Mouse (Mus musculus): ENCODE results near the gene Zmynd10. TPM values are rescaled to one million over a fixed set of nuclear protein-coding genes. Genes with fewer than 3 reads are reported as not detected.
"Not testable (repeated sequence)": the region's sequence is repeated elsewhere in the genome, so short reads cannot be mapped to it uniquely, and the experiment has no call there.

Gene Zmynd10
- polyA plus RNA-seq, 1 experiment: 0.68 TPM

DNA sequence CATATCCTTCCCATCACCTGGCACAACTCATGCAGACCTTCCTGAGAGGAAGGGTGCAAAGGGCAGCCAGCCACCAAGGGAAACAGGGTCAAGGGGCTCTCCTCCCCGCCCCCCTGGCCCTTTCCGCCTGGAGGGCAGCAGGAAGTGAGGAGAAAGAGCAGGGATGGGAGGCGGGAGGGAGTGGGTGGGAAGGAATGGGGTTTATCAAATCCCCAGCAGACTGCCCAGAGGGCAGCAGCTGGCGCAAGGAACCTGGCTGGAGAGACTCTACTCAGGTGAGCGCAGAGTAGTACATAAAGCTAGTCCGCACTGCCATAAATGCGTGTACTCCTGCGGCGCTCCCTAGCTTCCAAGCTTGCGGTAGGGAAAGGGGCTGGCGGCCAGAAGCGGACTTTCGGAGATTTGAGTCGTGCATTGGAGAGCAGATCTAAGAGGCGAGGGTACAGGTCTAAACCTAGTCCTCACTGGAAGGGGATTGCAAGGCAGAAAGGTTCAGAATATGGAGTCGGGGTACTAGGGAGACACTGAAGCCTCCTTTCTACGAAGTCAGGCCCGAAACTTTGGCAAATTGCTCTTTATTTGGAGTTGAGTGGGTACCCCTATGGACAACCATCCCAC is 20.7 kb downstream of the Zmynd10 start, which contains the start of gene Hyal2:
Hyal2 (plus strand) TSS at position 244 of the 618 bp plus-strand sequence.
- Histone ChIP-seq H3K4me3 (replicated peaks) (peak within 1 kb of the TSS; percentile 96), H3K4me1 (peaks cover 84% of the 10 kb centered on the region), H3K36me3 (replicated peaks; ENCODE audit: low read length) (peaks cover 51% of the 10 kb centered on the region), H3K9me3 (no peaks in the 10 kb centered on the region), H3K27me3 (replicated peaks) (no peaks in the 10 kb centered on the region)
- no peak for TF ChIP-seq FLI1 (IDR thresholded peaks at IDR 0.05; ENCODE audit: low read length)
- no peak for TF ChIP-seq GATA1 (IDR thresholded peaks at IDR 0.05; ENCODE audit: borderline replicate concordance, low read length)

DNA sequence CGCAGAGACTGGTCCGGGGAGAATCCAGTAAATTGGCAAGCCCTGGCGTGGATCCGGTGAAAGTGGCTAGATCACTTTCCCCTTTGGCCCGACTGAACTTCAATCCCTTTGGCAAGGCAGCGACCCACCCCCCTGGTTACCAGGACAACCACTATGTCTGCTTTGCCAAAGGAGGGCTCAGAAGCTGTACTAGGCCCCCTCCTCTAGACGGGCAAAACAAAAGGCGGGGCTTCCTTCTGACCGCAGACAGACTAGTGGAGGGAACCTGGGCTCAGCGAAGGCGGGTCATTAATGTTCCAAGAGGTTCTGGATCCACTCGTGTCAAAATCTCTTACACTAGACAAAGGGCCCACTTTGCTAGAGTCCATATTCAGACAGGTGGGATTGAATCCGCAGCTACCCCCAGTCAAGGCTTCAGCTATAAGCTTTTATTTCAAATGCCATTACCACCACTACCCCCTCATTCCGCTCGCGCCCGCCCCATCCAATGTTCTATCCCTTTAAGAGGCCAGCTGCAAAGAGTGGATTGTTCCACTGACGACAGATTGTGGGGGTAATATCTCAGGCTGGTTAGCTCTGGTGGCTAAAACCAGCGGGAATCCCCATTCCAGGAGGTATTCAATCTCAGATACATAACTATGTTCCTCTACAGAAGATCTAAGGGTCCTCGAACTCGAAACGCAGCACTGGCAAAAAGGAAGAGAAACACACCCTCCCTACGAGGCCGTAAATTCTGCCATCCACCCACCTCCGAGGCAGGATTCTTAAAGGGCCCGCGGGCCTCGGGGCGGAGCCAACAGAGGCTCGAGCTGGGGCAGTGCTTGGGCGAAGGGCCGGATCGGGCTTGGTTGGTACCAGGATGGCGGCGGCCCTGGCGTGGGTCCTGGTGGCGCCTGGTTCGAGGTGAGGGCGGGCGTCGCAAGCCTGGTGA is 21.5 kb downstream of the Zmynd10 start:
- H3K36me3 ChIP-seq (replicated peaks; ENCODE audit: low read length): peaks cover 57% of the 10 kb centered on the region

DNA sequence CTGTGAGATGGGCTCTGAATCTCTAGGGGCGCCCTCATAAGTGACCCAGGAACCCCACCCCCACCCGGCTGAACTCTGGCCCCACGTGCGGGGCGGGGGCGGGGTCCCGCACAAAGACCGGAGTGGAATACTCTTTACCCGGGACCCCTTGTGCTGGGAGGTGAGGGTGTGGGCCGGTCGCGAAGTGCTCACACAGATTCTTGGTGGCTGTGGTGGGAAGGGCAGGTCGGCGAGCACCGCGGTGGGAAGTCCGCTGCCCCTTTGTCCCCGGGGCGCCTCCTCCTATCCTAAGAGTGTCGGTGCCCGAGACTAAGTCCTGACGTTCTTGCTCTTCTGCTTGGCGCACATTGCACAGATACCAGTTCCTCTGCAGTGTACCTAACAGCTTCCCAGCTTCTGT is 22.2 kb downstream of the Zmynd10 start:
- Histone ChIP-seq H3K4me1 (peaks cover 76% of the 10 kb centered on the region), H3K36me3 (replicated peaks; ENCODE audit: low read length) (peaks cover 57% of the 10 kb centered on the region), H3K4me3 (replicated peaks) (peak overlapping the region; percentile 96), H3K9me3 (no peaks in the 10 kb centered on the region), H3K27me3 (replicated peaks) (no peaks in the 10 kb centered on the region)
- TF ChIP-seq FLI1 (IDR thresholded peaks at IDR 0.05; ENCODE audit: low read length) (no peak), GATA1 (IDR thresholded peaks at IDR 0.05; ENCODE audit: borderline replicate concordance, low read length) (no peak)

More for the DNA sequence above, 21.5 kb downstream of the Zmynd10 start:
- Histone ChIP-seq H3K27me3 (replicated peaks) (no peaks in the 10 kb centered on the region), H3K4me1 (peaks cover 83% of the 10 kb centered on the region), H3K9me3 (no peaks in the 10 kb centered on the region), H3K4me3 (replicated peaks) (peak overlapping the region; percentile 96)
- TF ChIP-seq FLI1 (IDR thresholded peaks at IDR 0.05; ENCODE audit: low read length) (no peak), GATA1 (IDR thresholded peaks at IDR 0.05; ENCODE audit: borderline replicate concordance, low read length) (no peak)

DNA sequence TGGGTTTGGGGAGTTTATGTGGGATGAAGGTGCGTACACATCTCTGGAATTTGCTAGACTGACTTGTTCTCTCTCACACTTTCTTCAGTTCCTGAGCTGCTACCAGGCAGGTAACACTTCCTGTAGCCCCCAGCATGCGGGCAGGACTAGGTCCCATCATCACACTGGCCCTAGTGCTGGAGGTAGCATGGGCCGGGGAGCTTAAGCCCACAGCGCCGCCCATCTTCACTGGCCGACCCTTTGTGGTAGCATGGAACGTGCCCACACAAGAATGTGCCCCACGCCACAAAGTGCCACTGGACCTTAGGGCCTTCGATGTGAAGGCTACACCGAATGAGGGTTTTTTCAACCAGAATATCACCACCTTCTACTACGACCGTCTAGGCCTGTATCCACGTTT is 22.9 kb downstream of the Zmynd10 start:
- H3K36me3 ChIP-seq (replicated peaks; ENCODE audit: low read length): peaks cover 50% of the 10 kb centered on the region
- TF ChIP-seq GATA1 (IDR thresholded peaks at IDR 0.05; ENCODE audit: borderline replicate concordance, low read length) (no peak), FLI1 (IDR thresholded peaks at IDR 0.05; ENCODE audit: low read length) (no peak)
- peak overlapping the region; percentile 96 for H3K4me3 ChIP-seq (replicated peaks)
- H3K9me3 ChIP-seq: no peaks in the 10 kb centered on the region
- H3K27me3 ChIP-seq (replicated peaks): no peaks in the 10 kb centered on the region
- H3K4me1 ChIP-seq: peaks cover 69% of the 10 kb centered on the region

DNA sequence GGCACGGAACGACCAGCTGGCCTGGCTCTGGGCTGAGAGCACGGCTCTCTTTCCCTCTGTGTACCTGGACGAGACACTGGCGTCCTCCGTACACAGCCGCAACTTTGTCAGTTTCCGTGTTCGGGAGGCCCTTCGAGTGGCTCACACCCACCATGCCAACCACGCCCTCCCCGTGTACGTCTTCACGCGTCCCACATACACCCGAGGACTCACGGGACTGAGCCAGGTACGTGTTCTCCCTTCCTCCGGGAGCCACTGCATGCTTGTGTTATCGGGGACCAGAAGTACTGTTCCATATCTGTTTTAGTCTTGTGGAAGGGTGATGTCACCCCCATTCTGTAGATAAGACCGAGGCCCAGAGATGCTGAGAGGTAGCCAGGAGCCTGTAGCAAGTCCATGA is 23.7 kb downstream of the Zmynd10 start:
- H3K36me3 ChIP-seq (replicated peaks; ENCODE audit: low read length): peaks cover 44% of the 10 kb centered on the region
- H3K4me3 ChIP-seq (replicated peaks): no peak overlapping the region
- H3K4me1 ChIP-seq: peaks cover 66% of the 10 kb centered on the region
- H3K9me3 ChIP-seq: no peaks in the 10 kb centered on the region
- no peak for TF ChIP-seq FLI1 (IDR thresholded peaks at IDR 0.05; ENCODE audit: low read length)
- no peak for TF ChIP-seq GATA1 (IDR thresholded peaks at IDR 0.05; ENCODE audit: borderline replicate concordance, low read length)
- no peaks in the 10 kb centered on the region for H3K27me3 ChIP-seq (replicated peaks)

DNA sequence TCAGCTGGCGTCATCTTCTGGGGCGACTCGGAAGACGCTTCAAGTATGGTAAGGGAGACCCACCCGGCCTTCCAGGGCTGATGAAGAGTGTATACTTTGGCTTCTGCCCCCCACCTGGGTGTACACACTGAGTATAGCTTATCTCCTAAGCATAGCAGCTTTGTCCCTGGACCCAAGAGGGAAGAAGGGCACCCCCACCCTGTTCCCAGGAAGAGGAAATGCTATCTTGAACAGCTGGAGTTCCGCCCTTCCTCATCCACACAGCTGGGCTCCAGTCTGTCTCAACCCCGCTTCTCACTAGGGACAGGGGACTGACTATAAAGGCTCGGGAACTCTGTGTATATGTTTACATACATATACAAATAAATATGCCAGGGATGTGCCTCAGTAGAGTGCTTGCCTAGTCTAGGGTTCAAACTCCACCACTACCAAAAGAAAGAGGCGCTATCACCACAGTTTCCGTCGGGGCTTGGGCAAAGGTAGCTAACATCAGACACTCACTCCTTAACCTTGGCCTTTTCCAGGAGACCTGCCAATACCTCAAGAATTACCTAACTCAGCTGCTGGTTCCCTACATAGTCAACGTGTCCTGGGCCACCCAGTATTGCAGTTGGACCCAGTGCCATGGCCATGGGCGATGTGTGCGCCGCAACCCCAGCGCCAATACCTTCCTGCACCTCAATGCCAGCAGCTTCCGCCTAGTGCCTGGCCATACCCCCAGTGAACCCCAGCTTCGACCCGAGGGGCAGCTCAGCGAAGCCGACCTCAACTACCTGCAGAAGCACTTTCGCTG is 24.6 kb downstream of the Zmynd10 start:
- Histone ChIP-seq H3K4me3 (replicated peaks) (no peak overlapping the region), H3K36me3 (replicated peaks; ENCODE audit: low read length) (peaks cover 37% of the 10 kb centered on the region), H3K4me1 (peaks cover 64% of the 10 kb centered on the region), H3K27me3 (replicated peaks) (no peaks in the 10 kb centered on the region), H3K9me3 (no peaks in the 10 kb centered on the region)
- TF ChIP-seq GATA1 (IDR thresholded peaks at IDR 0.05; ENCODE audit: borderline replicate concordance, low read length): no peak
- no peak for TF ChIP-seq FLI1 (IDR thresholded peaks at IDR 0.05; ENCODE audit: low read length)

DNA sequence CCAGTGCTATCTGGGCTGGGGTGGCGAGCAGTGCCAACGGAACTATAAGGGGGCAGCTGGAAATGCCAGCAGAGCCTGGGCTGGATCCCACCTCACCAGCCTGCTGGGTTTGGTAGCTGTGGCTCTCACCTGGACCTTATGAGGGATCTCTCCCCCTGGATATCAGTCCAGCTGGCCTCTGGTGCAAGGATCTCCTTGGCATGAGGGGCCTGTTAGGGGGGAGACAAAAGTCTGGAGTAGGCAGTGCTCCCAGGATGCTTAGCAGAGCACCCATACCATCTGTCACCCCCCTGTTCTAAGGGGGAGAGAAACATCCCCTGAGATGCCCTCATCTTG is 25.2 kb downstream of the Zmynd10 start:
- H3K4me1 ChIP-seq: peaks cover 64% of the 10 kb centered on the region

DNA sequence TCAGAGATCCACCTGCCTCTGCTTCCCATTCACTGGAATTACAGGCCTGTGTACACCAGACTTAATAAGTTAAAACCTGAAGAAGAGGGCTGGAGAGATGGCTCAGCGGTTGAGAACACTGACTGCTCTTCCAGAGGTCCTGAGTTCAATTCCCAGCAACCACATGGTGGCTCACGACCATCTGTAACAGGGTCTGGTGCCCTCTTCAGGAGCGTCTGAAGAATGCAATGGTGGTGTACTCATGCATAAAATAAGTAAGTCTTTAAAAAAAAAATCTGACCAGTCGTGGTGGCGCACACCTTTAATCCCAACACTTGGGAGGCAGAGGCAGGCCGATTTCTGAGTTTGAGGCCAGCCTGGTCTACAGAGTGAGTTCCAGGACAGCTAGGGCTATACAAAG is 26.7 kb downstream of the Zmynd10 start:
- H3K27me3 ChIP-seq (replicated peaks); H3K9me3 ChIP-seq; H3K4me3 ChIP-seq (replicated peaks): not testable (repeated sequence)
- H3K4me1 ChIP-seq: peaks cover 63% of the 10 kb centered on the region
- peaks cover 39% of the 10 kb centered on the region for H3K36me3 ChIP-seq (replicated peaks; ENCODE audit: low read length)

More for the DNA sequence above, 25.2 kb downstream of the Zmynd10 start:
- H3K36me3 ChIP-seq (replicated peaks; ENCODE audit: low read length): peaks cover 34% of the 10 kb centered on the region
- TF ChIP-seq FLI1 (IDR thresholded peaks at IDR 0.05; ENCODE audit: low read length) (no peak), GATA1 (IDR thresholded peaks at IDR 0.05; ENCODE audit: borderline replicate concordance, low read length) (no peak)
- no peaks in the 10 kb centered on the region for H3K9me3 ChIP-seq
- no peaks in the 10 kb centered on the region for H3K27me3 ChIP-seq (replicated peaks)
- H3K4me3 ChIP-seq (replicated peaks): no peak overlapping the region

DNA sequence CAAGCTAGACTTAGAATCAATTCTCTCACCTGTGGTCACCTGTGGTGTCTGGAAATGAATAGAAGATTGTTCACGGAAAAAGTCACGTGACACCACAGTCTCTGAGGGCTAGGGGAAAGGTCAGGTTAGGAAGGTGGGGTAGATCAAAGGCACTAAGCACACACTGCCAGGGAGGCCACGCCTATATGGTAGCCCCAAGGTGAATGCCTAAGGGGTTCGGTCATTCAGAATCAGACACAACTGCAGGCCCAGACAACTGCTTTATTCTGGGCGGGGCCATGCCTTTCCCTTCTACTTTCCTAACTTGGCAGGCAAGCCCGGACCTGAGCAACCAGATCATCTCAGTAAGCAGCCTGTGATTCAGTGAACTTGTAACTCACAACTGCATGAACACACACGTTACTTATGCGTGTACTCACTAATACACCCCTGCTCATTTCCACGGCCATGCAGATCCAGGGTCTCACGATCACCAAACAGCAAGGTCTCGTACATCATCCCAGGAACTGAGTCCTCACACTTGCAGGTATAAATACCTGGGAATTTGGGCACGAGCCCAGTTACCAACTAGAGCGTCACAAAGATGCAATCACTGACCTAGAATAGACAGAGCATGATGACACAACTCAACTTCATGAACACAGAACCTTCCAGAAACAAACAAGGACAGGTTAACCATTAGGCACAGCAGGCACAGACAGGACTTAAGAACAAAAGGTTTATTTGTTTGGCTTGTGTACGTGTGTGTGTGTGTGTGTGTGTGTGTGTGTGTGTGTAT is 28.7 kb downstream of the Zmynd10 start:
- Histone ChIP-seq H3K4me3 (replicated peaks) (no peak overlapping the region), H3K4me1 (peaks cover 66% of the 10 kb centered on the region), H3K27me3 (replicated peaks) (no peaks in the 10 kb centered on the region), H3K9me3 (no peaks in the 10 kb centered on the region), H3K36me3 (replicated peaks; ENCODE audit: low read length) (peaks cover 32% of the 10 kb centered on the region)
- TF ChIP-seq GATA1 (IDR thresholded peaks at IDR 0.05; ENCODE audit: borderline replicate concordance, low read length) (no peak), FLI1 (IDR thresholded peaks at IDR 0.05; ENCODE audit: low read length) (no peak)

All from megakaryocyte, embryonic 14.5 days (primary cell).